Mouse (Mus musculus) heart, postnatal 14 days (tissue): ENCODE results near the gene Emx2. TPM values are rescaled to one million over a fixed set of nuclear protein-coding genes. Genes with fewer than 3 reads are reported as not detected.

Experiments used
- DNase-seq, 2 experiments: peaks; one replicate each; pipeline ENCODE4 v3.0.0; 2021 to 2022
- intact Hi-C: fragments of 180-260 bp; cut with DNase I; formaldehyde crosslinking; loops from one replicate; pipeline ENCODE4 v1.15.1; 2025
- long read RNA-seq, 2 experiments: library from polyadenylated mRNA; stranded (forward); transcript quantifications; one replicate each; pipeline ENCODE4 v2.0.0; 2021
- total RNA-seq, 2 experiments: library from RNA; stranded (reverse); gene quantifications; 2 replicates each; pipeline ENCODE4 v1.2.3; 2021

The Emx2 gene
- total RNA-seq = not detected
- long read RNA-seq, experiment 1 = 0 reads
- long read RNA-seq, experiment 2 = 0 reads

GRCm38 (mm10) chr19:59457951-59458742, at the start of gene Emx2:
Gene Emx2, plus strand, starts transcription at chr19:59458372.
- intact Hi-C loops = no loop called here
- peak; percentile 37 to 39 for DNase-seq

GRCm38 (mm10) chr19:59414128-59414527, 44.0 kb upstream of the Emx2 start:
- intact Hi-C loops = no loop called here
- DNase-seq = no peak

GRCm38 (mm10) chr19:59418024-59418423, 40.1 kb upstream of the Emx2 start:
- intact Hi-C loops = loop anchor here (5.0 kb wide), 1 partner anchor 894 kb away; no protein-coding TSS in a partner anchor
- peak; percentile 84 to 92 for DNase-seq

- intact Hi-C loops = loop anchor here (5.0 kb wide), 1 partner anchor 894 kb away; no protein-coding TSS in a partner anchor
- DNase-seq = no peak
Observed at GRCm38 (mm10) chr19:59418671-59419070, 39.5 kb upstream of the Emx2 start.

GRCm38 (mm10) chr19:59422393-59422792, 35.8 kb upstream of the Emx2 start:
- intact Hi-C loops = no loop called here
- no peak for DNase-seq

- no peak for DNase-seq
- intact Hi-C loops = no loop called here
Observed at GRCm38 (mm10) chr19:59423685-59424084, 34.5 kb upstream of the Emx2 start.

GRCm38 (mm10) chr19:59424975-59425374, 33.2 kb upstream of the Emx2 start:
- no peak for DNase-seq
- intact Hi-C loops = no loop called here

GRCm38 (mm10) chr19:59432286-59432685, 25.9 kb upstream of the Emx2 start:
- no peak for DNase-seq

GRCm38 (mm10) chr19:59450561-59451135, 7.5 kb upstream of the Emx2 start:
- intact Hi-C loops = no loop called here

More at GRCm38 (mm10) chr19:59432286-59432685, 25.9 kb upstream of the Emx2 start:
- intact Hi-C loops = no loop called here

GRCm38 (mm10) chr19:59451441-59451951, 6.7 kb upstream of the Emx2 start:
- intact Hi-C loops = no loop called here
- no peak for DNase-seq

More at GRCm38 (mm10) chr19:59450561-59451135, 7.5 kb upstream of the Emx2 start:
- DNase-seq = no peak

GRCm38 (mm10) chr19:59452321-59452720, 5.9 kb upstream of the Emx2 start:
- no peak for DNase-seq
- intact Hi-C loops = no loop called here

GRCm38 (mm10) chr19:59453591-59453990, 4.6 kb upstream of the Emx2 start:
- intact Hi-C loops = no loop called here
- no peak for DNase-seq

- intact Hi-C loops = loop anchor here (1.0 to 2.0 kb wide), 2 partner anchors 690 to 857 kb away; no protein-coding TSS in a partner anchor
- peak; percentile 81 to 86 for DNase-seq
Observed at GRCm38 (mm10) chr19:59454196-59454595, 4.0 kb upstream of the Emx2 start.

- intact Hi-C loops = loop anchor here (2.0 kb wide), 1 partner anchor 855 kb away; no protein-coding TSS in a partner anchor
- DNase-seq = no peak
Observed at GRCm38 (mm10) chr19:59455671-59456070, 2.5 kb upstream of the Emx2 start.

GRCm38 (mm10) chr19:59457011-59457945, 894 bp upstream of the Emx2 start:
- DNase-seq = no peak
- intact Hi-C loops = no loop called here

GRCm38 (mm10) chr19:59458743-59459135, 567 bp downstream of the Emx2 start:
- intact Hi-C loops = no loop called here
- no peak for DNase-seq

- peak in 1 of 2 experiments; percentile 25 for DNase-seq
- intact Hi-C loops = no loop called here
Observed at GRCm38 (mm10) chr19:59459158-59459781, 1.1 kb downstream of the Emx2 start.

- intact Hi-C loops = no loop called here
- DNase-seq = peak in 1 of 2 experiments; percentile 17
Observed at GRCm38 (mm10) chr19:59459811-59460241, 1.7 kb downstream of the Emx2 start.

GRCm38 (mm10) chr19:59460328-59461115, 2.4 kb downstream of the Emx2 start:
- peak in 1 of 2 experiments; percentile 17 for DNase-seq

More at GRCm38 (mm10) chr19:59460328-59461115, 2.4 kb downstream of the Emx2 start:
- intact Hi-C loops = no loop called here
